Mouse (Mus musculus) adrenal gland, adult 18-20 months (tissue): ENCODE results near the gene B4galnt2. TPM values are rescaled to one million over a fixed set of nuclear protein-coding genes. Genes with fewer than 3 reads are reported as not detected.
"Not testable (repeated sequence)": the region's sequence is repeated elsewhere in the genome, so short reads cannot be mapped to it uniquely, and the experiment has no call there.

Source experiments
- DNase-seq, 2 experiments: peaks; one replicate each; pipeline ENCODE4 v3.0.0; 2021 to 2022; ENCODE audit warnings: low spot score in 2 of 2
- long read RNA-seq, 2 experiments: library from polyadenylated mRNA; stranded (forward); transcript quantifications; one replicate each; pipeline ENCODE4 v2.0.0; 2021
- total RNA-seq, 2 experiments: library from RNA; stranded (reverse); gene quantifications; 1 replicate in 1 of 2; 2 replicates in 1 of 2; pipeline ENCODE4 v1.2.3; 2021

B4galnt2 gene
- total RNA-seq, result not detected
- long read RNA-seq, experiment 1, partial matches to known transcripts, result 0 of 1 reads
- long read RNA-seq, experiment 1, other reads (novel, unspliced or antisense), result 1 of 1 reads
- long read RNA-seq, experiment 2, partial matches to known transcripts, result 0 of 3 reads
- long read RNA-seq, experiment 2, other reads (novel, unspliced or antisense), result 3 of 3 reads

DNA sequence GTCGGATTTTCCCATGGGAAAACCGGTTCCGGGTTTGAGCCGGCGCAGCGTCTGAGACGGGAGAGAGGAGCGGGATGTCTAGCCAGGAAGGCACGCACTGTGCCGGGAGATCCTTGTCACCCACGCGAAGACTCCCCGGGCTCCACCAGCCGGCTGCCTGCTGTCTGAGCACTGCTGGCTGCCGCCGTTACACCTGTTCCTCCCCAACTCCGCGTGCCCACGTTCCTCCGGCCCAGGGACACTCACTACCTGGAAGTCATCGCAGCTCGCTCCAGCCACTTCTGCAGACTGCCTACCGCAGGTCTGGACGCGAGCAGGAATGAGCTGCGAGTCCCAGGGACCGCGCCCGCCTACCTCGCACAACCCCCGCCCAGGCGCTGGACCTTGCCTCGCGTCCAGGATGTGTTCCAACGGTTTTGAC is at the start of gene B4galnt2:
B4galnt2 (minus strand) TSS at position 321 of the 421 bp plus-strand sequence.
- no peak for DNase-seq

DNA sequence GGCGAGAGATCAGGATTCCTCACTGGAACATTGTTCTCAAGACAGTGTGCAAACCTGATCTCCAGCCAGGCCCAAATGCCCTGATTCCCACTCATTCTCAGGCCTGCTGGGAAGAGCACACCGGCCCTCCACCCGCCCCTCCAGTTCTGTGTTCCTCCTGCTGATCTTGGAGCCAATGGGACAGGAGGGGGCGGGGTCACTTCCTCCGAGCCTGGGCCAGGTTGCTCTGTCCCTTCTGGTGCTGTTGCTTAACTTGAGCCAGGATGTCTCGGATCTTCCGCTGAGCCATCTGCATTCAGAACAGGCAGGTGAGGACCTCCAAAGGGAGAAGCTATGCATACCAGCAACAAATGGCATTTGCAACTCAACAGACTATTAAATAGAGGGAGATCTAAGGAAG is 48.6 kb upstream of the B4galnt2 start:
- DNase-seq, result no peak

- no peak for DNase-seq
Measured at GRCm38 (mm10) chr11:95959152-95959551, 44.5 kb upstream of the B4galnt2 start.

DNA sequence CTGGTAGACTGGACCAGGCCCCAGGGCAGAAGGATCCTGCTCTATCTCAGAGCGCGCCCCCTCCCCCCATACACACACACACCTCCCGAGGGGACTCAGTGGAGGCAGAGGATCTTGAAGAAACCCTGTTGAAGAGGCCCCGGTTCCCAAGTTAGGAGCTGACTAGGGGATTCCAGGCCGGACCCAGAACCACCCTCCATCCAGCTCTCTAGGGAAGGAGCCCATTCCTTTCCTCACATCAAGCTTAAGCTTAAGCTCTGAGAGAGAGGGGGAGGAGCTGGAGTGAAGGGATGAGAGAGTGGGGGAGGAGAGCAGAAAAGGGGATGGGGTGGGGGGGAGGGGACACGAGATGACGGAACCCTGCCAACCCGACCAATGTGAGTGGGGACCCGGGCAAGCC is 43.6 kb upstream of the B4galnt2 start:
- DNase-seq, result no peak

- DNase-seq, result no peak
Measured at GRCm38 (mm10) chr11:95957407-95957806, 42.7 kb upstream of the B4galnt2 start.

DNA sequence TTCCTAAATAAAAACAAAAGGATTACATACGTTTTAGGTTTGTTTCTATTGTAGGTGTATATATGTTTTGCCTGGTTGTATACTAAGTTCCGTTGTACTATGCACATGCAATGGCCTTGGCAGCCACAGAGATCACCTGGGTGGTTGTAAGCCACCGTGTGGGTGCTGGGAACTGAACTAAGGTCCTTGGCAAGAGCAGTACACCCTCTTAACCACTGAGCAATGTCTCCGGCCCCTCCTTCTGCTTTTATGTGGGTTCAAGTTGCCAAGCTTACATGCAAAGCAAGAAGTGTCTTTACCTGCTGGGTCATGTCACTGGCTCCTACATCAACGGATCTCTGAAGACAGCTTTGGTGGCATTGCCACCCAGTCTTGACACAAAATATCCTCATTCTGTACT is 38.6 kb upstream of the B4galnt2 start:
- no peak for DNase-seq

- DNase-seq, result no peak
Measured at GRCm38 (mm10) chr11:95945838-95946472, 31.3 kb upstream of the B4galnt2 start.

DNA sequence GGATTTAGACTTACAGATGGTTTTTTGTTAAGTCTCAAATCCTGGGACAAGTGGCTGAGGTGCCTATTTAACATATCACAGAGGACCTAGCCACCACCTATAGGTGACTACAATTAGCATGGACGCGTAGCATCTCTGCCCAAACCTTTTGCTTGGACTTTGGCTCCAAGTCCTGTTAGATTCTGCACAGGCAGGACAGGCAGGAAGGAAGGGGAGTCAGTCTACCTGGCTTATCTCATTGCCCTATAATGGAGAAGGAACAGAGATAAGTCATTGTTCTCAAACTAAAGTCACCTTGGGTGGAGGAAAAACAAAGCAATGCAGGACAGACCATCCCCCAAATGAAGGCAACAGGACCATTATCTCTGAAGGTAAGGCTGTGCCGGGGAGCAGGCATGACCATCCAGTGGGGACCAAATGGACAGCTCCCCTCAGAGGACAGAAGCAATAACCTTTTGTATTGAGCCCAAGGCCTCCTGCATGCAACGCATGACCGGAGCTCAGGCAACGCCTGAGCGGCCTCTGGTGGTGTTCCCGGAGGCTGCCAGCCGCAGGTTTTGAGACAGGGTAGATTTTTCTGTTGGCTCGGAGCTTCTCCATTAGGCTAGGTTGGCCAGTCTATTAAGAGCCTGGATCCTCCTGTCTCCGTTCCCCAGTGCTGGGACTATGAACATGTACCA is 25.3 kb upstream of the B4galnt2 start:
- no peak for DNase-seq

DNA sequence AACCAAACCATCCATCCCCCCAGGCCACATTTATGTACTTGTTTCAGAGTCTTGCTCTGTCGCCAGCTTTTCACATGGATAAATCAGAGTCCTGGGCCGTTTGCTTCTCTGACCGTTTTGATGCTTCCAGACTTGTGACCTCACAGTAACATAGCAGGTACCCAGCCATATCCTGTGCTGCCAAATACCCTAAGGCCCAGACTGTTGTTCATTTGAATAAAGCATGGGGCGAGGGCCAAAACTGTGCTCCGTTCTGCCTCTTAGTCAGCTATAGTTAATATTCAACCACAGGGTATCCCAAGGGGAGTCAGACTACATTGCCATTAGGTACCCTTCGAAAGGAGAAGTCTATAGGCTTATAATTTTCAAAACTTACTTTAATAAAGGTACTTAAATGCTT is 21.7 kb upstream of the B4galnt2 start:
- DNase-seq, result no peak

GRCm38 (mm10) chr11:95932168-95932567 is 17.5 kb upstream of the B4galnt2 start:
- DNase-seq, result not testable (repeated sequence)

DNA sequence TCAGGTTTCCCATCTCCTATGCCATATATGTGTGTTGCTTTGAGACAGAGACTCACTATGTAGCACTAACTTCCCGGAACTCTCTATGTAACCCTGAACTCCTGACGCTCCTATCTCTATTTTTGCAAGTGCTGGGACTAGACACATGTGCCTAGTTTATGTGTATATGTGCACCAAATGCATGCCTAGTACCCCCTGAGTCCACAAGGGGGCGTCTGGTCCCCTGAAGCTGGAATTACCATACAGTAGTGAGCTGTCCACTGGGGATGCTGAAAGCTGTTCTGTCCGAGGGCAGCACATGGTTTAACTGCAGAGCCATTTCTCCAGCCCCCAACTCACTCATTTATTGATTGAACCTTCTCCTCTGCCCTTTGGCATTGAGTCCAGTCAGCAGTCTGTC is 11.7 kb upstream of the B4galnt2 start:
- DNase-seq, result no peak

DNA sequence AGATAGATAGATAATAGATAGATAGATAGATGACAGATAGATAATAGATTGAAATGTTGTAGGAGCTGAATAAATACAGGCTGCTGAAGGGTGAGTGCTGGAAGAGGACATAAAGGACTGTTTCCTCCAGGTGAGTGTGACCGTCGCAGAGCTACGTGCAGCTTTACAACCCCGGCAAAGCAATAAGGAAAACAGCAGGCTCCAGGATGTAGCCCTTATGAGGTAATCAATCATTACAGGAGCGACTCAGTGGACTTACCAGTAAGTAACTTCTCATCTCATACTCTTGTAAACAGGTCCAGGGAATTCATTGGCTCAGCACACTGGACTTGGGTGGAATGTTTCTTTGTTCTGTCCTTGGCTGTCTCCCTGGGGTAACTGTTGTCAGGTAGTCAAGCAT is 11.3 kb upstream of the B4galnt2 start:
- DNase-seq, result no peak

GRCm38 (mm10) chr11:95924215-95924614 is 9.5 kb upstream of the B4galnt2 start:
- no peak for DNase-seq

- DNase-seq, result not testable (repeated sequence)
Measured at GRCm38 (mm10) chr11:95923477-95923876, 8.8 kb upstream of the B4galnt2 start.

DNA sequence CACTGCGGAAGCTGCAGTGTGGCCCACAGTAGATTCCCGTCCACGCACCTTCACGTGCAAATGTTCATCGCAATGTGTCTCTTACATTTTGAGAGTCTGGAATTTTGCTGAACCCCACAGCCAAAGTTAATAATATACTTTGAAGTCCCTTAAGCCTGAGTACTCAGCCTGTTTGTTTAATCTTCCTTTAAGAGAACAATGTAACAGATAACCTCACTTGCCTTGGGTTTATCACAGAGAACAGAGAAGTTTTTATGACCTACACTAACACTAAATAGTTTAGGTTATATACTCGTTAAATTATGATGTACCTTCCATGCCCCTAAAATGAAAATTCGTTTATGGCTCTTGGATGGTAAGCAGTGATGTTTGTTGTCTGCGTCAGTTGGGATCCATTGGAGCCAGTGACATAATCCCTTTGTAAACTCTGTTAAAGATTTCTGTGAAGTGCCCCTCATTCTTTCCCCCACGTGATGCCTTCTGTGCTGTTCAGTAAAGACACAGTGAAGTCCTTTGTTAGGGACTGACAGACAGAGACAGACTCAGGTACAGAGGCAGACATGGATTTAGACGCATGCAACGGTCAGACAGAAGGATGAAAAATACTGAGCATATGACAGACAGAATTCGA is 7.4 kb upstream of the B4galnt2 start:
- DNase-seq, result no peak

- no peak for DNase-seq
Measured at GRCm38 (mm10) chr11:95916426-95916825, 1.7 kb upstream of the B4galnt2 start.

DNA sequence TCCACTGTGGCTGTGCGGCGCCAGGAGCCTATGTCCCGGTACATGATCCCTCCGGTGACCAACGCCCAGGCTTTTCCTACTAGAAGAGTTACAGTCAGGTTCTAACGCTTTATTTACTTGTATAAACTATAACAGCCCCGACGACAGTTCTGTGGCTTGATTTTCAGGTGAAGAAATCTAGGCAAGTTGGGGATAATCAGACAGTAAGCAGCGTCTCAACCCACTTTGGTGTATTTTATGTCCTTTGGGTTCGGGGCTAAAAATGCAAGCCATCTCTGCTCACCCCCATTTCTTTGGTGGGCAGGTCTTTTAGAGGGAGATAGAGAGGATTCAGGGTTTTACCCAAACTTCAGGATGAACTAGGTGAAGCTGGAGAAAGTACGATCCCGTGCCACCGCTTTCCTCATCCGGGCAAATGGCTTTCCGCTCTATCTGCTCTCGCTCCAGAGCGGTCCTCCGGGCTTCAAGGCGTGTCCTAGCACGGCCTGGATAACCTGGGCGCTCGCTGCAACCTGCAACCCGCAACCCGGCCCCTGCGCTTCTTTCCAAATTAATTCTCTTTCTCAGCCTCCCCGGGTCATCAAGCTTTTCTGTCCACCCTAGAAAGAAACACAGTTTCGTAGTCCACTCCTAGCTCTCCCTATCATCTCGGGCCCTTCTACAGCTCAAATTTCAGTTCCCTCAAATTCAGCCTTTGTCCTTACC is 467 bp upstream of the B4galnt2 start:
- DNase-seq, result no peak

DNA sequence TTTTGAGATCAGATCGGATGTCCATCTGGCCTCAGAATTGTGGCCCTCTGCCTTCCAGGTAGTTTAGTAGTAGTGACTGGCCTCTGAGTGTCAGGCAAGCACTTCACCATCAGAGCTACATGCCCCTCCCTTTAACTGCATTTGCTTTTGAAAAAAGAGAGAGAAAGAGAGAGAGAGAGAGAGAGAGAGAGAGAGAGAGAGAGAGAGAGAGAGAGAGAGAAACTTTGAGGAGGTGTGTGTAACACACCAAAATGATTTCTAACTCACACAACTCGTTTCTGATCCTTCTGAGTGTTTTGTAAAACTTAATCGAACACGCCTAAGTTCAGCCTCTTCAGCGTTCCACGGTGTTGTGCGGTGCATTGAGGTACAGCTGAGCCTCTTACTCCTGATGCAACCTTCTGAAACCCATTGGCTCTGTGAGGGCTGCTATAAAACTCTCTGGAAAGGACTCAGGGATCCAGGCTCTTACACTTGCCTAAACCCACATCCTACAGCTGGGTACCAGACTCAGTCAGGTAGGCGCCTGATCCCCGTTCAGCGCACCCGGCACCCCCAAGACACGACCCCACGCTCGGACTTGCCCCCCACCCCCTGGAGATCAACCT is 628 bp downstream of the B4galnt2 start:
- no peak for DNase-seq

- no peak for DNase-seq
Measured at GRCm38 (mm10) chr11:95911579-95911978, 3.1 kb downstream of the B4galnt2 start.

GRCm38 (mm10) chr11:95907805-95908524 is 6.7 kb downstream of the B4galnt2 start:
- DNase-seq, result no peak
